Mouse (Mus musculus): Measurements from ENCODE around the gene Gbe1.

GRCm38 (mm10) chr16:70335472-70335871 is 21.7 kb downstream of the Gbe1 start:
- TF ChIP-seq ZNF384 (IDR thresholded peaks at IDR 0.05; ENCODE audit: low read depth, low read length) (no peak), ZC3H11A (IDR thresholded peaks at IDR 0.05; ENCODE audit: borderline replicate concordance, low read depth, low read length) (no peak), CHD2 (IDR thresholded peaks at IDR 0.05; ENCODE audit: low read depth, low read length) (no peak)
